Mouse (Mus musculus) right cerebral cortex, adult 2 months (tissue): ENCODE results near the gene Chmp5.

Experiments used
- DNase-seq, 2 experiments: peaks; one replicate each; pipeline ENCODE4 v3.0.0; 2021 to 2022; ENCODE audit warnings: low spot score in 2 of 2

Gene Chmp5

GRCm38 (mm10) chr4:40946516-40947121 lies 1.6 kb upstream of the Chmp5 start:
- no peak for DNase-seq

GRCm38 (mm10) chr4:40947565-40948159 lies 545 bp upstream of the Chmp5 start:
- no peak for DNase-seq

GRCm38 (mm10) chr4:40953521-40953920 lies 5.3 kb downstream of the Chmp5 start:
- DNase-seq = no peak

- DNase-seq = no peak
These were observed 7.7 kb downstream of the Chmp5 start for GRCm38 (mm10) chr4:40955942-40956341.

- DNase-seq = no peak
These were observed 15.3 kb downstream of the Chmp5 start for GRCm38 (mm10) chr4:40963536-40963935.

GRCm38 (mm10) chr4:40969161-40969560 lies 21.0 kb downstream of the Chmp5 start:
- no peak for DNase-seq

- DNase-seq = no peak
These were observed 21.8 kb downstream of the Chmp5 start for GRCm38 (mm10) chr4:40969781-40970591.

- no peak for DNase-seq
These were observed 22.3 kb downstream of the Chmp5 start for GRCm38 (mm10) chr4:40970592-40970841.

GRCm38 (mm10) chr4:40970842-40971701 lies 22.9 kb downstream of the Chmp5 start, which contains the start of gene Nfx1:
Gene Nfx1 (plus strand): TSS chr4:40970906.
- peak; percentile 96 to 98 for DNase-seq

- DNase-seq = no peak
These were observed 23.5 kb downstream of the Chmp5 start for GRCm38 (mm10) chr4:40971744-40972143.

- no peak for DNase-seq
These were observed 25.8 kb downstream of the Chmp5 start for GRCm38 (mm10) chr4:40974011-40974410.

GRCm38 (mm10) chr4:40975678-40976077 lies 27.5 kb downstream of the Chmp5 start:
- DNase-seq = no peak

- DNase-seq = no peak
These were observed 28.4 kb downstream of the Chmp5 start for GRCm38 (mm10) chr4:40976651-40977050.

GRCm38 (mm10) chr4:40979430-40979829 lies 31.2 kb downstream of the Chmp5 start:
- no peak for DNase-seq

GRCm38 (mm10) chr4:40982486-40982885 lies 34.3 kb downstream of the Chmp5 start:
- no peak for DNase-seq

- DNase-seq = no peak
These were observed 35.5 kb downstream of the Chmp5 start for GRCm38 (mm10) chr4:40983686-40984085.

- no peak for DNase-seq
These were observed 41.4 kb downstream of the Chmp5 start for GRCm38 (mm10) chr4:40989633-40990032.

- no peak for DNase-seq
These were observed 48.1 kb downstream of the Chmp5 start for GRCm38 (mm10) chr4:40996302-40996701.

GRCm38 (mm10) chr4:40997916-40998315 lies 49.7 kb downstream of the Chmp5 start:
- no peak for DNase-seq

GRCm38 (mm10) chr4:41000271-41000670 lies 52.1 kb downstream of the Chmp5 start:
- DNase-seq = no peak

- DNase-seq = no peak
These were observed 52.8 kb downstream of the Chmp5 start for GRCm38 (mm10) chr4:41000842-41001639.
